ENCODE assay signal across 10 mouse cellular contexts in genomic region chr4:63401620-63402019, GRCm38 (mm10). TPM values are rescaled to one million over a fixed set of nuclear protein-coding genes. Genes with fewer than 3 reads are reported as not detected.
DNase-seq lines count a peak whose midpoint lies in the region; ATAC-seq and TF ChIP-seq lines count a peak whose summit lies in the region.
"Had no signal": no experiment of that assay in that cellular context is flagged by ENCODE, and none has a peak within 500 bp of the region (broad histone marks: within the 10 kb centered on the region; RNA-seq: fewer than 3 reads in every experiment).

No protein-coding gene starts in this region.

- H3K4me3 ChIP-seq in layer of hippocampus, adult 2 months, result no peak overlapping the region
- peak overlapping the region; percentile 73; the same call in 1 of the 2 replicates for H3K4me3 ChIP-seq in brown adipose tissue, adult 24 weeks (ENCODE audit: insufficient read depth, low read depth, low read length)
- H3K4me3 ChIP-seq in hindbrain, postnatal 0 days (ENCODE audit: low read length), result no peak overlapping the region

- DNase-seq in layer of hippocampus, adult 2 months (ENCODE audit: low spot score in 2 of 2), result no peak
- DNase-seq in layer of hippocampus, adult 18-20 months (ENCODE audit: low spot score in 2 of 2), result no peak
- peak; percentile 22 to 39 for DNase-seq in heart, postnatal 36 days
- peak; percentile 29 to 48 for DNase-seq in lung, postnatal 4 days
- no peak for DNase-seq in cerebellum, adult 11 months
- no peak for DNase-seq in urinary bladder, postnatal 25 days (ENCODE audit: low spot score)
- no peak for DNase-seq in hindbrain, postnatal 0 days (ENCODE audit: low spot score)

- TF ChIP-seq CTCF in layer of hippocampus, adult 2 months (conservative IDR thresholded peaks at IDR 0.05), result no peak
- TF ChIP-seq CTCF in hindbrain, postnatal 0 days (IDR thresholded peaks at IDR 0.05; ENCODE audit: low read depth), result no peak

- H3K36me3 ChIP-seq in hindbrain, postnatal 0 days (ENCODE audit: insufficient read depth, low read length), result no peaks in the 10 kb centered on the region

- WGBS in hindbrain, postnatal 0 days, result 77% methylated on average over 6 of the region's 6 CpGs

- H3K27me3 ChIP-seq in hindbrain, postnatal 0 days (ENCODE audit: insufficient read depth, low read length), result no peaks in the 10 kb centered on the region

- no peak for ATAC-seq in hindbrain, postnatal 0 days

- no peak overlapping the region for H3K9ac ChIP-seq in hindbrain, postnatal 0 days (replicated peaks; ENCODE audit: low read length)

- peaks cover 24% of the 10 kb centered on the region for H3K4me1 ChIP-seq in brown adipose tissue, adult 24 weeks (ENCODE audit: control insufficient read depth, insufficient read depth, insufficient read length, low read length)
- H3K4me1 ChIP-seq in hindbrain, postnatal 0 days (ENCODE audit: insufficient read depth, low read length), result peaks cover 25% of the 10 kb centered on the region

- peak overlapping the region; percentile 69 for H3K27ac ChIP-seq in layer of hippocampus, adult 2 months
- H3K27ac ChIP-seq in brown adipose tissue, adult 24 weeks (replicated peaks; ENCODE audit: low read depth, low read length), result peak overlapping the region; percentile 99
- no peak overlapping the region for H3K27ac ChIP-seq in hindbrain, postnatal 0 days

- H3K4me2 ChIP-seq in hindbrain, postnatal 0 days (ENCODE audit: low read depth, low read length), result no peak overlapping the region

- no peaks in the 10 kb centered on the region for H3K9me3 ChIP-seq in hindbrain, postnatal 0 days (ENCODE audit: low read length)

- intact Hi-C loops in heart, postnatal 36 days (cut with DNase I), result no loop called here

RNA-seq across cellular contexts. Expression of gene Akna, which starts 1.5 kb away (rescaled TPM):
- 1 to 10 TPM; 3.5 to 3.8 TPM for total RNA-seq in layer of hippocampus, adult 2 months (2021)
- 1 to 10 TPM; 3.1 to 3.8 TPM for total RNA-seq in layer of hippocampus, adult 18-20 months (2021)
- 0.95 and 1.5 TPM in 2 replicates for polyA plus RNA-seq in brown adipose tissue, adult 24 weeks (2012; ENCODE audit: insufficient read depth, insufficient read length, missing spikeins)
- 1 to 10 TPM; 3.6 to 4.0 TPM for total RNA-seq in heart, postnatal 36 days (2021)
- total RNA-seq in hindbrain, postnatal 0 days (2014; rRNA removed), result 7.2 and 8.1 TPM in 2 replicates
- 2.7 and 3.2 TPM in 2 replicates for polyA plus RNA-seq in hindbrain, postnatal 0 days (2015; fragmentation: Nextera tagmentation; extraction: Ambion mirVana)

RNA-seq across cellular contexts. Expression of gene Orm2, which starts 39.4 kb away (rescaled TPM):
- total RNA-seq in layer of hippocampus, adult 2 months (2021), result not detected
- not detected for total RNA-seq in layer of hippocampus, adult 18-20 months (2021)
- 1.3 TPM in 1 of 2 replicates, not detected in the other for polyA plus RNA-seq in brown adipose tissue, adult 24 weeks (2012; ENCODE audit: insufficient read depth, insufficient read length, missing spikeins)
- not detected for total RNA-seq in heart, postnatal 36 days (2021)
- total RNA-seq in hindbrain, postnatal 0 days (2014; rRNA removed), result not detected in 2 replicates
- polyA plus RNA-seq in hindbrain, postnatal 0 days (2015; fragmentation: Nextera tagmentation; extraction: Ambion mirVana), result not detected in 2 replicates
- total RNA-seq: gastrocnemius, postnatal 4 days; left cerebral cortex, postnatal 14 days had no signal

RNA-seq across cellular contexts. Expression of gene Orm3, which starts 45.7 kb away (rescaled TPM):
- not detected for total RNA-seq in layer of hippocampus, adult 2 months (2021)
- not detected for total RNA-seq in layer of hippocampus, adult 18-20 months (2021)
- polyA plus RNA-seq in brown adipose tissue, adult 24 weeks (2012; ENCODE audit: insufficient read depth, insufficient read length, missing spikeins), result 24.8 and 28.9 TPM in 2 replicates
- total RNA-seq in heart, postnatal 36 days (2021), result 1 to 10 TPM; 2.0 to 2.1 TPM
- not detected in 2 replicates for total RNA-seq in hindbrain, postnatal 0 days (2014; rRNA removed)
- not detected in 2 replicates for polyA plus RNA-seq in hindbrain, postnatal 0 days (2015; fragmentation: Nextera tagmentation; extraction: Ambion mirVana)
- total RNA-seq: gastrocnemius, postnatal 4 days; left cerebral cortex, postnatal 14 days had no signal

RNA-seq across cellular contexts. Expression of gene Orm1, which starts 57.3 kb away (rescaled TPM):
- total RNA-seq in layer of hippocampus, adult 2 months (2021), result not detected
- not detected for total RNA-seq in layer of hippocampus, adult 18-20 months (2021)
- polyA plus RNA-seq in brown adipose tissue, adult 24 weeks (2012; ENCODE audit: insufficient read depth, insufficient read length, missing spikeins), result 282 and 371 TPM in 2 replicates
- total RNA-seq in heart, postnatal 36 days (2021), result 1 to 10 TPM in 1 of 2 experiments, not detected in 1; 1.5 TPM
- not detected in 2 replicates for total RNA-seq in hindbrain, postnatal 0 days (2014; rRNA removed)
- not detected in 2 replicates for polyA plus RNA-seq in hindbrain, postnatal 0 days (2015; fragmentation: Nextera tagmentation; extraction: Ambion mirVana)
- total RNA-seq: left cerebral cortex, postnatal 14 days had no signal

Comparison
In these comparisons a context has a peak if more than half of its experiments do, and no peak if none do; other contexts are left out.
1. DNase-seq: peak in heart, postnatal 36 days (2 of 2) and lung, postnatal 4 days (2 of 2); none in layer of hippocampus, adult 2 months (0 of 2), layer of hippocampus, adult 18-20 months (0 of 2), cerebellum, adult 11 months (single experiment), urinary bladder, postnatal 25 days (single experiment) and hindbrain, postnatal 0 days (single experiment).